Mouse (Mus musculus) cortical plate, adult 2 months (tissue): ENCODE measurements around the gene Rpl27a.

Source experiments
- CTCF ChIP-seq: fragments of 200-500 bp; IDR thresholded peaks from 2 replicates; pipeline ENCODE4 v1.5.1; 2011; ENCODE audit warnings: mild to moderate bottlenecking, control low read depth, low read length; ENCODE audit not compliant: insufficient read depth; ENCODE audit errors: extremely low read depth
- POLR2A ChIP-seq: fragments of 200-500 bp; IDR thresholded peaks from 2 replicates; pipeline ENCODE4 v1.6.1; 2011; ENCODE audit warnings: mild to moderate bottlenecking, low read length, control low read depth; ENCODE audit not compliant: insufficient read depth; ENCODE audit errors: extremely low read depth

DNA sequence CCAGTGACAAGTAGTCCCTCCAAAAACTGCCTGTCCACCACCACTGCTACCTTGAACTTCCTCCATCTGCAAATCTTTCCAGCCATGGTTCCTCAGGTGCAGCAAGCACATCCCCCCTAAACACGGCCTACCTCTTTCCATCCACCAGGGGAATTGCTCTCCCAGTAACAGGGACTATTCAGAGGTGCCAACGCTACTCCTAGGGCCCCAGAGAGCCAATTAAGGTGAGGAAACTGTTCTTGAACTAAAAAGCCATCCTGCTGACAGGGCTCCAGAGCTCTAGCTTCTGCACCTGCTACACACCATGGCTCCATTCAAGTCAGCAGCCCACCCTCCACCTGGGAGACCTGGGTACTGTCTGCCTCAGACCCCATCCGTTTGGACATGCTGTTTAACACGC lies 21.4 kb upstream of the Rpl27a start:
- TF ChIP-seq POLR2A (no peak), CTCF (no peak)
